Mouse (Mus musculus) ovary, postnatal 36 days (tissue): ENCODE data around the gene Cd5.
A peak's percentile ranks its signal among the peaks of the same experiment; 100 is the strongest.

Experiments used
- DNase-seq: peaks from one replicate; pipeline ENCODE4 v3.0.0; 2022; ENCODE audit warnings: low spot score, mixed read lengths

Gene Cd5

DNA sequence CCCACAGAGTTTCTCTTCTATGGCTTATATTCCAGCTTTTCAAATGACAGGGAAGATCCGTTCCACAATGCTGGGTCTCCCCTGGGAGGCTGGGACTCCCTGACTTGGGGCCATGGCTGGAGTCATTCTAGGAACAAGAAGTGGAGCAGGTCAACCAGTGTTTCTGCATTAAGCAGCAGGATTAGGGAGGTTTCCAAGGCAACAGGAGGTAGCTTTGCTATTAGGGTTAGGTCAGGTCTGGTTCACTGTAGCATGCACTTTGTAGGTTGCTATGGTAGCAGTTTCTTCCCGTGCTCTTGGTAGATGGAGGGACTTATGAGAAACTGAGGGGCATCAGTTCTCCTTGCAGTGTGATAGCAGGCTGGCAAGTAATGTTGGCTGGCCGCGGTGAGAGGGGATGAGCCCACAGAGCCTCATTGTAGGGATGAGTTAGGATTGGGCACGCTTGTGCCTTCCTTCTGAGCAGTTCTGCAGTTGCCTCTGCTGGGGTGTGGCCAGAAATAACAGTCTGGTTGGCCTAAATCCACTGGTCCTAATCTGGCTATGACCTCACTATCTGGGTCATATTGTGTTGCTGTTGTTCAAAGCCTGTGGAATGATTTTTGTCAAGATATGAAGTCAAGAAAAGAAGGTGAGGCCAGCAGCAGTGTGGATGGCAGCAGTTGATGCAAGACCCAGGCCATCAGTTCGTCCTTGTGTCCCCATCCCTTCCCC is 37.6 kb downstream of the Cd5 start:
- no peak for DNase-seq

DNA sequence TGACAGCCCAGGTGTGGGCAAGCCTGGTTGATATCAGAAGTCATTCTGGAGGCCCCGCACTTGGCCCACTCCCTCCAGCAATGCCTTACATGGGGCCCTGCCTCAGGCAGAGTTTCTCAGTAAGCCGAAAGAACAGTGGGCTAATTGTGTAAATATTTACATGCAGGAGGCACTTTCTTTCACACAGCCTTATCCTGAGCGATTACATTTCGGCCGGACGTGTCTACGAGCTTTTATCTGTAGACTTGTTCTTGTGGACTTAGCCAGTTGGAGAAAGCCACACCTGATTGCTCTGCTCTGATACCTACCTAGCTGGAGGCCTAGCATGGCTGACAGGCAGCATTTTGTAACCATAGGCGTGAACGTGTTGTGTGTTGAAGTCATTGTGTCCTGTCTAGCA is 39.0 kb downstream of the Cd5 start:
- no peak for DNase-seq

DNA sequence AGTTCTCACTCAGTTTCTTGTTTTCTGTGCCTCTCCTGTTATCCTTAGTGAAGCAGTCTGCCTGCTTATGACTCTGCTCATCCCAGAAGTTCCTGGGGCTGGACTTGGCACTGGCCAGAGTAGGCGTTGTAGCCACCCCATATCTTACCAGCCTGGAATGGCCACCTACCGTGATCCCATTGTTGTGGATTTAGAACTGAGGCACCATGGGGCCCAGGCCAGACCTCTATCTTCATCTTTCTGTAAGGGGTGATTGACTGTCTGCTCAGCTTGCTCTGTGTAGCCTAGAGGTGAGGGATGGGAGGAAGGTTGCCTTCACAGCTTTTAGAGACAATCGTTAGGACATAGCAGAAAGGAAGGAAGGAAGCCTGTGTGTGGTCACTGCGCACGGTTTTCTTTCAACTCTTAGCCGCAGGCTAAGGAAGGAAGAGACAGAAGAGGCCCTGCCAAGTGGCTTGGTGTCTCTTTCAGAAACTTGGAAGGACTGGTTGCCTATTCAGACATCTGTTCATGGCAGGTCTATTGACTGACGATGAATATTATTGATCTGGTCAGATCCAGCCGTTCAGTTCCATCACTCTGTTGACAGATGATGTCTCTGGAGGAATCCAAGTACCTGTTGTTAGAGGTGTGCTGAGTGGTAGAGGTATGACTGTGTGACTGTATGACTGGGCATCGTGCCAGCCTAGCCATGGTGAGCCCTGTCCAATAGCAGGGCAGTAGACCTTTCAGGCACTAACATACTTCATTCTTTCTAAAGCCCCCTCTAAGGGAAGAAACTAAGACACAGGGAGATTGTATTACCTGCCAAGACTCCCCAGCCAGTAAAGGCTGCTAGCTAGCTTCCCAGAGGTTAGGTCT is 40.4 kb downstream of the Cd5 start:
- DNase-seq = no peak

DNA sequence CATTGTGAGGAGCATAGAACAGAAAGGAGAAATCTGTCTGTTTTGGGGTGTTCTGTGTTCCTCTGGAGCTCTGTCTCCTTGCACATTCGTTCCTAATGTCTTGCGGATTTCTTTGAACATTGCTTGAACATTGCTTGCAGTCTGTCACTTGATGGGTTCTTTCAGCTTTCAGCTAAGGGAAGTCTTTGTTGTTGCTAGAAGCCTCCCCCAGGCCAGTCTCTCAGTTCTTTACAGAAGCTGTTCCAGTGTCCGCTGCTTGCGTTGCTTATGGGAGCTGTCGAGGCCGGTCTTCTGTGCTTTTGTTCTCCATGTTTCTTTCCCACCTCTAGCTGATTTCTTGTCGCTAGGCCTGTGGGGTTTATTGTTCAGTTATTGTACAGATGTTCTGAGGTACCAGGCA is 43.0 kb downstream of the Cd5 start:
- no peak for DNase-seq

DNA sequence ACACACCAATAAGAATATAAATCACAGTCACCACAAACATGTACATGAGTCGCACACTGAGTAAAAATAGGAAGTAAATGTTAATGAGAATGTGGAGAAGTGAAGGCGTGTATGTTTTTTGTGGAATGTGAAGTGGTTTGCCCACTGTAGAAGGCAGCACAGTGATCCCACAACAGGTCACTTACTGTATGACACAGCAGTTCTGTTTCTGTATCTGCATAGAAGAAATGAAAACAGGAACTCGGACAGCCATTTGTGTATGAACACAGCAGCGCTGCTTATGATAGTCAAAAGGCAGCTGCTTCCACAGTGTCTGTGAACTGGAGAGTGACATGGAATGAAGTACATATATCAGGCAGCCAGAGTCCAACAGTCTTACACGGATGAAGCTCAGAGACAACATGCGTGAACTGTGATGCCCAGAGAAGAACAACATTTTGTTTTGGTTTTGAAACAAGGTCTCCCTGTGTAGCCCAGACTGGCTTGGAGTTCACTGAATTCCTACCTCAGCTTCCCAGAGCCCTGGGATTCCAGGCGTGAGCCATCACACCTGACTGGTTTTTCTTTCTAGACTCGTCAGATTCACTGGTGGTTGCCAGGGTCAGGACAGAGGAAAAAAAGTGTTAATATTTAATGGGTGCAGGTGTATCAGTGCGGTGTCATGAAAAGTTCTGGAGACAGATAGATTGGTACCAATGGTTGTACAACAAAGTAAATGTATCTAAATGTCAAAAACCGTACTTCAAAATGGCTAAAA is 44.7 kb downstream of the Cd5 start:
- no peak for DNase-seq

DNA sequence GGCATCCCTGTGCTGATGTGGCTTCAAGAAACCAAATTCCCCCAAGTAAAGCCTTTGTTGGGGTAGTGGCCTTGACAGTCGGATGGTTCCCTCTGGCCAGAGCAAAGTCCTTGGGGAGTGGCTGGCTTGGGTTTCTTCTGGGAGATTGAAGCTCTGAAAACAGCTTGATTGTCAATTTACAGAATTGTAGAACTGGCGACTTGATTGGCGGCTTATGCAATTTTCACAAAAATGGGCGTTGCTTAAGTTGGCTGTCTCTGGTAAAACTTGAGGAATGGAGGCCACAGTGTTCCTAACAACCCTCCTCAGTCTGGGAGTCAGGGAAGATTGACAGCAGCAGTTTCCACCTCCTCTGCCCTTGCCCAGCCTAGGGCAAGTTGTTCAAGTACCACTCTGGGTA is 46.4 kb downstream of the Cd5 start:
- no peak for DNase-seq

DNA sequence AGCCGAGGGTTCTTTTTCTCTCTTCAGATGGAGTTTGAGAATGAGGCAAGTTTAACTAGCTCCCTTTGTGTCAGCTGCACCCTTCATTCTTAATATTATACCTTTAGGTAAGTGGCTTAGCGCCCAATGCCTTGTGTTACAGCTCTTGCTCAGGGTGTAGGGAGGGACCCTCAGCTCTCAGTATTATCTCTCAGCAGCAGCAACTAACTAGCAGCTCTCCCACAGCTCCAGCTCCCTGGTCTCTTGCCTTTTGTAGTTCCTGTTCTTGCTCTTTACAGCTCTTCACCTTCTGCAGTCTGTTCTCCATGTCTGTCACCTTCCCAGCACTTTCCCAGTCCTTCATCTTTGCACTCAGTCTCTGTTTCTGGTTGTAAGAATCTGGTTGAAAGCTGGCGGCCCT is 47.1 kb downstream of the Cd5 start:
- DNase-seq = no peak

DNA sequence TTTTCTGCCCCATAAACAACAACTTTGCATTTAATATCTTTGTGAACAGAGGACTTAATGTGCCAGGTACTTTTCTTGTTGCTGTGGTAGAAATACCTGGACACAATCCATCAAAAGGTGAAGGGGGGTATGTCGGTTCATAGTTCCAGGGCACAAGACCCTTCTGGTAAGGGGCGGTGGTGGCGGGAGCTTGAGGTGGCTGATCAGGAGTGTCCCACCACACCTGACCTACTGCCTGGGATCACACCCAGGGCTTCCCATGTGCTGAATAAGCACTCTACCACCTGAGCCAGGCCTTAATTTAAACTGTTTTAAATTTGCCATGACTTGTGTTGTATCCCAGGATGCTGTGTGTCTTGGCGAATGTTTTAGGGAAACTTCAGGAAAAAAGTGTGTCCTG is 47.7 kb downstream of the Cd5 start:
- no peak for DNase-seq

DNA sequence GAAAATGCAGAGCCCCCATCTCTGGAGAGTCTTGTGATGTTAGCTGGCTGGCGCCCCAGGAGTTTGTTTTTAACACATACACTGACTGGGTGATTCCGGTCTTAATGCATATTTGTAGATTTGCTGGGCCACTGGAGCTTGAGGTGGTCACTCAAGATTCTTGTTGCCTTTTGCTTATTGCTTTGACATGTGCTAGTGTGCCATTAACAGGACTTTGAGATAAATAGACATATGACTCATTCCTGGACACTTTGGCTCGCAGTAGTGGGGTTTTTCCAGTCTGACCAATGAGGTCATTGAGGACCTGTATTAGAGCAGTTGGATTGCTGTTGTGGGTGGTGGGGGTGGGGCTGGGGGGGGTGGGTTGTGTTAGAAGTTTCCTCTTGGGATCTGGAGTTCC is 48.5 kb downstream of the Cd5 start:
- DNase-seq = no peak

DNA sequence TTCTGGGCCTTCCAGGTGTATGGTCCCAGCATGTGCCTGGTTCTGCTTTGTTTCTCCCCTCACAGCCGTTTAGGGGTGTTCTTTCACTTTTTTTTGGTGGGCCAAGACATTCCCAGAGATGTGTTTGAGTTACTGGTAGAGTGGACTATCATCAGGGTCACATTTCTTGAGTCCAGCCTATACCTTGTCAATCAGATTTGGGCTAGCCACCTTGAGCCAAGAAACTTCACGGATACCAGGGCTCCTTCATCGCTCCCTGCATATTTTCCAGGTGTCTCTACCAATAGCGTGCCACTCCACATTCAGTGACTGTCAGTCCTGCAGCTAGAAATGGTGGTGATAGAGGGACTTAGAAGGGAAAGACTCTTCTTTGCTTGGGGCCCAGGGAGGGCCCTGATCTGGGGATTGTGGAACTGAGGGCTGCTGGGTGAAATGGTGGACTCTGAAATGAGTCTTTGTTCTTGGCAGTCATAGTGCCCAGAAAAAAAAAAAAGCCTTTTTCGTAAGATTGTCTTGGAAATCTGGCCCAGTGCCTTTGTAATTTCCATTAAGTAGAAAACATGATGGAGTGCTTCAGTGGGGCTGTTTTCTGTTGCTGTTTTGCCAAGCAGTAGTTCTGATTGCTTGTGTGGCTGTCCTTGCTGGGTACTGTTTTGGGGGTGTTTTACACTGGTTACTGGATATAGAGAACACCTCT is 49.2 kb downstream of the Cd5 start:
- DNase-seq = no peak

DNA sequence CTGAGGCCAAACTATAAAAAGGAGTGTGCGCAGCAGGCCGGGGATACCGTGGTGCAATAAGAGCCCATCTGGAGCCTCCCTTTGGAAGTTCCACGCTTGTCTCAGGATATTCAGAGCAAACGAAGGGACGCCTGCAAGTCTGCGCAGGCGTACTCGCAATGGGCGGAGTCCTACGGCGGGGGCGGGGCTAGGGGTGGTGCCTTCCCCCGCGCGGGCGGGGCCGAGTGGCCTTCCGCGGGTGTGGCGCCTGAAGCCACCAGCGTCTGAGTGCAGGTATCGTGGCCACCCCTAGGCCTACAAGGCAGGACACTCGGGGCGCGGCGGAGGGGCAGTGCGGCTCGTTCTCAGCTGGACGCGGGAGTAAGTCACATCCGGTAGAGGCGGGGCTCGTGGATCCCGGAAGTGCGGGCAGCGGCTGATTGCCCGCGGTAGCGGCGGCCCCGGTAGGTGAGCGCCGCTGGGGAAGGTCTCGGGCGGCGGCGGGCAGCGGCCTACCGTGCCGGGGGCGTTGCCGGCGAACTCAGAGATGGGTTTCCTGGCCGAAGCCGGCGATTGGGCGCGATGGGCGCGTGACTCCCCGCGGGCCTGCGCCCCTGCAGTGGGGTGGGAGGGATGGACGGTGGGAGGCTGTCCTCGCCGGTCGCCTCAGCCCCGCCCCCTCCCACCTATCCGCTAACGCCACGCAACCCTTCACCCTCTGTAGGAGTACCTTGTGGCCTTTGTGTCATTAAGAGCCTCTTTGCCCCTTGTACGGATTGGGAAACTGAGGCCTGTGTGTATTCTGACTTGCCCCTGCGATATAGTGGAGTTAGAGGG is 50.1 kb downstream of the Cd5 start, which contains the start of gene Vps37c:
Gene Vps37c, plus strand, starts transcription at position 199 of the 816 bp plus-strand sequence.
- peak; percentile 96 for DNase-seq

DNA sequence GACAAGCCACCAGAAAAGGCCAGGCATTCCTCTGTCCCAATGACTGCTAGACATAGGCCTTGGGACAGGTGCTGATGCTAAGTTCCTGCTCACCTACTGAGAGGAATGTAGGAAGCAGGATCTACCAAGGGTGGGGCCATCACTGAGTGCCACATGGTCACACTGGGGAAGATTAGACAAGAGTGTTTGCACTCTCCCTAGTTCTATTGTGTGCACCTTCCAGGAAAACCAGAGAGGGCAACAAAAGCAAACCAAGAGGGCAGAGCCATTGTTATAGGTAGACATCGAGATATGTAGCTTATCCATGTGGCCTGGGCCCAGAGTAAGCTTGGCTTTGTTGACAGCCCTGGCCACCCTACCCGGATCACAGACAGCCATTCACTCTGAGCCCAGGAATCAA is 53.1 kb downstream of the Cd5 start:
- DNase-seq = no peak

DNA sequence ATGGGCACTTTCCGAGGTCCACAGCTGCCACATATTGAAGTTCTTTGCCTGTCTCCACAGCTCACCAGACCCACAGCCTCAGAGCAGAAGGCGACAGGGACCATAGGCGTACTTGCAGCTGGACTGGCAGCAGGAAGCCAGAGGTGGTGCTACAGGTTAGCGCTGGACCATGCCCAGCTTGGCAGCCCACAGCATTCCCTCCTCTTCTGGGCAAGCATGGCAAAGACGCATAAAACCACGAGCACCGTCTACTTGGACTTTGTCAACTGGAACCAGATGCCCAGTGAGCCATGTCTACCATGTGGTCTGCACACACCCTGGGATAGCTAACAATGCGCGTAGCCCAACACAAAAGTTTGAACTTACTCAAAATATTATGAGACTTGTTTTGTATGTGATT is 53.7 kb downstream of the Cd5 start:
- no peak for DNase-seq

DNA sequence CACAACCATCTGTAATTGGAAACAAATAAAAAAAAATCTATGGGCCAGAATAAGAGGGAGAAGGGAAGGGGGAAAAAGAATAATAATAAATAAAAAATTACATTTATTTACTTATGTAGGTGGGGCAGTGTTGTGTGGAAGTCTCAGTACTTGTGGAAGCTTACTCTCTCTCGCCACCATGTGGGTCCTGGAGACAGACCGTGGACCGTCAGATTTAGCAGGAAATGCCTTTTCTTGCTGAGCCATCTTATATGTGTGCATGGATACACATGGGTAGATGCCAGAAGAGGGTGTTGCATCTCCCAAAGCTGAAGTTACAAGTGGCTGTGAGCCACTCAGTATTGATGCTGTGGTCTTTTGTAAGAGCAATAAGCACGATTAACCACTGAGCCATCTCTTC is 57.2 kb downstream of the Cd5 start:
- no peak for DNase-seq

DNA sequence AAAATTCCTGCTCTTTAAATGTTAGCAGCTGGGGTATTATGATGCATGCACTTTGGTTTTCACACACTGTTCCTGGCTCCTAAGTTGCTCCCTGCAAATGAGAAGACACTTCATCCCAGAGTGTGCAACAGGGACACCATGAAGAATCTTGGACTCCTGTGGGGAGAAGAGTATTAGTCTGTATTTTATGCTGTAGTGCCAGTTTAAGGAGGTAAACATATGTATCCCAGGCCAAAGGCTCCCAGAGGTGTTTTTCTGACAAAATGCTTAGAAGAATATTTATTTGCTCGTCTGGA is 60.1 kb downstream of the Cd5 start:
- DNase-seq = no peak

DNA sequence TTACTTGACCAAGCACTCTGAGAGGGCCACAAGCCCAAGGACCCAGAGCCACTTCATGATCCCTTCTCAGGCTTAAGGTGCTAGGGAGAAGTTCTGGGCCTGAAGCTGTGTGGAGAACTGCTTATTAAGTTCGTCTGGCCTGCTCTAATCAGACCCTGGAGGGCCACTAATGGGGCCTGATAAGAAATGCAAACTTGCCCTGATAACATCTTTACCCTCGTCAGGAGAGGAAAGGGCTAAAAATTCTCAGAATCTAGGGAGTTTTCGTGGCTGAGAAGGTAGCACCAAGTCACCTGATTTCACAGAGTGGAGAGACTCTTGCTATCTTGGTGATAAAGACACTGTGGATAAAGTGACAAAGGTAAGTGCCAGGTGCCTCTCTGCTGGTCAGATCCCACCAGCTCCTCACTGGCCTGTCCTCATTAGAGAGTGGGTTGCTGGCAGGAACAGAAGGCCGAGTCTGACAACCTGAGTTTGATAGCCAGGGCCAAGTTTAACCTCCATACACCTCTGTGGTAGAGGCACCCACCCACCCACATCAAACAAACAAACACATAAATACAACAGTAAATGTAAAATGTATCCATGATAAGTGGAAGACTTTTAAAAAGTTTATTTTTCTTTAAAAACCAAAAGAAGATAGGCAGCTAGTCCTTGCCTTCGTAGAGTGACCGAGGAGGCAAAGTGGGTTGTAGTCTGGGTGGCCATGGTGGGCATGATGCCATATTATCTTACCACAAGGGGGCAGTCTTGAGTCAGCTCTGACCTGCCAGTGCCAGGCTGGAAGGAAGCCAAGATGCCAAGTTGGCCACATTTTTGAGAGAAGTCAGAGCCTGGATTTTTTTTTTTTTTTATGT is 60.7 kb downstream of the Cd5 start, which contains the start of gene Pga5:
Gene Pga5, minus strand, starts transcription at position 157 of the 857 bp plus-strand sequence.
- DNase-seq = peak; percentile 75

DNA sequence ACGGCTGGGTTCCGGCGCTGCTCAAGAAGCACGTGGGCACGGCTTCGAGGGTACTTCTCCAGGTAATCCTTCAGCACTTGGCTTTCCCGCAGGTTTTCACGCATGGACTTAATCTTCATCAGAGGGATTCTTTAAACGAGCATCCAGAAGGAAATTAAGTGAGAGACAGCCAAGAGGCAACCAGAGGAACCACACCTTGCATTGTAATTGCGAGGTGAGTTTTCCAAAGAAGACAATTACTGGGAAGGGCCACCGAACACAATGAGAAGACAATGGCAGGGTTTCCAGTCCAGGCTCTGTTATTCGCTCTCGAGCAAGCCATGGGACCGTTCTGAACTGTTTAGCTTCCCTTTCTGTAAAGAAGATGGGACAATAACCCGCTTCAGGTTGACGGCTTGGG is 62.1 kb downstream of the Cd5 start:
- DNase-seq = no peak

DNA sequence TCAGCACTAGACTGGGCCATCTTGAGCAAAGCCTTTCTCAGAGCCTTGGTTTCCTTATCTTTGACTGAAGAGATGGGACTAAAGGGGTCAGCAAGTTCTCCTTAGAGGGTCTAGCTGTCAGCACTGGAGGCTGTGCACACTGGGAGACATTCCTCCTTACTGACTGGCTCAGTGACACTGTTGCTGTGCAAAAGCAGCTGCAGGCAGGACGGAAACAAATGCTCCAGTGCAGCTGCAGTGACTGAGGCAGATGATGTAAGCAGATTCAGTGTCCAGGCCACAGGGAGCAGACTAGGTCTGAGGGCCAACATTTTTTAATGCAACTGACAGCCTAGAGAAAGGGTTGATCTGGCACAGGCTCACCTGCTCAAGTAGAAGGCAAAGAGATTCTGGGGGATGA is 65.5 kb downstream of the Cd5 start:
- DNase-seq = no peak

DNA sequence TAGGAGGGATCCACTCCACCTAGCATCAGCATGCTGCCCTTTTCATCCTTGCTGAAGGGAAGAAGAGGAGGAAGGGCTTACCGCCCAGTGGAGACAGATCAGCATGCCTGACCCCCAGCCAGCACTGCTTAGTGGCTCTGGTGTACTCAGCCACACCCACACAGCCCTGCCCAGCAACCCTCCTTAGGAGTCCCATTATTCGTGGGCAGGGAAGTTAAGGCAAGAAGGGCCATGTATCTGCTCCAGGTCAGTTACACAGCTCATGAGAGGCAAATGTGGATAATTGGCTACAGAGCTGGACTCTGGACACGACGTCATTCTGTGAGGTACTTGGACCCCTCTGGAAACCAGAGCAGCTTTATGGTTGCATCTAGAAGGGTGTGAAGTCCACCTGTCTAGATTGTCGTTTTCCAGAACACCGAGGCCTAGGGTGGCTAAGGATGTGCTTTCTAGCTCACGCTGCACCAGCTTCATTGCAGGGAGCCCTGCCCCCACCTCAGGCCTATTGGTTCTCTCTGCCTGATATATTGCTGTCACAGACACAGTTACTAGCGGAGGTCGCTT is 66.9 kb downstream of the Cd5 start:
- DNase-seq = no peak

DNA sequence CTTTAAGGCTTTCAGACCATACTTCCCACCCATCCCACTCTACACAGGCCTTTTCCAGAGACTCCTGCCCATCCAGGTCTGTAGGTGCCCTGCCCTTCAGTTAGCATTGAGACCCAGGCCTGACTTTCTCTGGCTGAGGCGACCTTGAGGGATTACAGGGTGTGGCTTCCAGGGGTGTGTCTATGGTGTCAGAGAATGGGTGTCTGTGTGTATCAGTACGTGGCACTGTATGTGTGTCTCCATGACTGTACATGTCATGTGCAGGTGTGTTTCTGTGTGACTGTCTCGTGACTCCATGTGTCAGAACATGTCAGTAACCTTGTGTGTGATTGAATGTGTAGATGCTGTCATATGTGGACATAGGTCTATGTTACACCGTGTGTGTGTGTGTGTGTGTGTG is 67.5 kb downstream of the Cd5 start:
- DNase-seq = no peak
